Mouse (Mus musculus) gastrocnemius, adult 8-10 months (tissue): ENCODE results near the gene Rap1gds1. TPM values are rescaled to one million over a fixed set of nuclear protein-coding genes. Genes with fewer than 3 reads are reported as not detected.

Source experiments
- DNase-seq, 2 experiments: peaks; one replicate each; pipeline ENCODE4 v3.0.0; 2022; ENCODE audit warnings: low spot score in 2 of 2
- total RNA-seq, 4 experiments: library from RNA; stranded (reverse); gene quantifications; 2 replicates each; pipeline ENCODE4 v1.2.4; 2022

The Rap1gds1 gene
- total RNA-seq, result 10 to 100 TPM; 37.7 to 49.3 (median 41.0) TPM

- peak; percentile 29 to 44 for DNase-seq
Observed at GRCm38 (mm10) chr3:139074484-139075211, at the start of gene Rap1gds1. Gene Rap1gds1, minus strand, starts transcription at chr3:139075201.

- no peak for DNase-seq
Observed at GRCm38 (mm10) chr3:139118446-139118845, 43.4 kb upstream of the Rap1gds1 start.

DNA sequence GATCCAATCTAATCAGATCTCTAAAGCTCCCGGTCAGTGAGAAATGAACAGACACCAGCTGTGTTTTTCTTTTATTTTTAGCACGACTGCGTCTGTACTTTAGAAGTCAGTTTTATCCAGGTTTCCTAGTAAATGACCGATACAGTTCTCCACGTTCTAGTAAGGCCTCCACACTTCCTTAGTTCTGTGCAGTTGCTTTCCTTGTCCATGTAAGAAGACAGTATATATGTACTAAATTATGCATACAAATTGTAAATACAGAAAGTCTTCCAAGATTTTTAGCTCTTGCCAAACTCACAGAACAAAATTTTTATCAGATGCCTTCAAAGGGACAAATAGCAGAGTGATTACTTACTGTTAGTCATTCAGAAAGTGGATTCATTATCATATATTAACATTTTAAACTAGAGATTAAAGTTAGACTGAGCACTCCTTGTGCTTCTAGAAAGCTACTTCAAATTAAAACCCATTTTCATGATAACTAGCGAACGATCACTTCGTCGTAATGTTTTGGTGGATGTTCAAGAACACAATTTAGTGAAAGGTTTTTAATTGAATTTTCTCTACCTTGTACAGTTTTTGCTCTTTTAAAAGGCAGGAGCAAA is 41.8 kb upstream of the Rap1gds1 start:
- DNase-seq, result no peak

DNA sequence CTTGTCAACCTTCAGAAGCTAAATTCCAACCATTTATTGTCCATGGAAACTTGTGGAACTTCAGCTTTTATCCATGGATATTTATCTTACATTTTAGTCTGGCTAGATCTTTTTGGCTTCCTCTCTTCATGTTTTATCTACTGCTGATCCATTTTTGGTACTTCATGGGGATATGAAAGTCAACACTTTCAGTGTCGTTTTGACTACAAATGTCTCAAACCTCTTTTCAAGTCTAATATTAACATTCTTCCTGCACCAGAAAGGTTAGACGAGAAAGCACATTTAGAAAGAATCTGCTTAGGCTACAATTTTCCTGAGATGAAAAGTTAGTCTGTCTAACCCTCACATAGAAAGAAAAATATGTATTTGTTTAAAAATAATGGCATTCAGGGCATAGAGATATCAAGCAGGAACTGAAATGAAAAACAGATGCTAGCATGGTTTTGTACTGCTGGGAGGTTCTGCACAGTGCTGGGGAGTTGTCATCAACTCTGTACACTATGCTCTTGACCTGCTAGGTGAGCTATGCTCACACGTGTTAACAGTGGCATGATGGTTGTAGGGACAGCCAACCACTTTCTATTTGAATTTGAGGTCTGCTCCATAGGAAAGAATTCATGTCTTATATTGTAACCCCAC is 37.5 kb upstream of the Rap1gds1 start:
- no peak for DNase-seq

DNA sequence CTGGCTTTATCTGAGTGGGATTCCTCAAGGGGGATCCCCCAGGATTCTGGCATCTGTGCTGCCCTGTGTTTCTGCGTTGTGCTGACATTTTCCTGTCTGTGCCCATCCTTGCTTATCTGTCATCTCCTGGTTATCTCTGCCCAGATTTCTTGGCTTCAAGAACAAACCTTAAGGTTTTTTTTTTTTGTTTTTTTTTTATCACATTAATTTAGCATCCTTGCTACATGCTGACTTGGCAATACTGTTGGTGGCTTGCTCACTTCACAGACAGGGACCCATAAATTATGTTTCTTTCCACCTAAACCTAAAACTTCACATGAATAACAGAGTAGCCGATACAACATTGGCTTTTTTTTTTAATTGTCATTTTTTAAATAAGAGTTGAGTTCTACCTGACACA is 36.9 kb upstream of the Rap1gds1 start:
- no peak for DNase-seq

DNA sequence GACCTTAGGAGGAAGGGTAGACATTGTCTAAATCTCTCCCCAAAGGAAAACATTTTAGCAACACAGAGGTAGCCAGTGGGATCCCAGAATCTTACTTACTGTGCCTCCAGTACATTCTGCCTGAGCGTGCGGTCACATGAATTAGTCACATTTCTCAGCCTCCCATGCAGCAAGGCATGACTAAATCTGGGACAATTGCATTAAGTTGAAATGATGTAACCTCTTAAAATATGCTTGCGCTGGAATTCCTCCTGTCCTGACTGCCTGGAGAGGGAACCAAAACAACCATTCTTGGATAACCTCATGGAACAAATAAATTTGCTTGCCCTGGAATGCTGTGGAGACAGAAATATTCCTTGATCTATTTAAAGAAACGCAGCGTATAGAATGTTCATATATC is 33.2 kb upstream of the Rap1gds1 start:
- DNase-seq, result no peak

GRCm38 (mm10) chr3:139103914-139104313 is 28.9 kb upstream of the Rap1gds1 start:
- DNase-seq, result no peak

DNA sequence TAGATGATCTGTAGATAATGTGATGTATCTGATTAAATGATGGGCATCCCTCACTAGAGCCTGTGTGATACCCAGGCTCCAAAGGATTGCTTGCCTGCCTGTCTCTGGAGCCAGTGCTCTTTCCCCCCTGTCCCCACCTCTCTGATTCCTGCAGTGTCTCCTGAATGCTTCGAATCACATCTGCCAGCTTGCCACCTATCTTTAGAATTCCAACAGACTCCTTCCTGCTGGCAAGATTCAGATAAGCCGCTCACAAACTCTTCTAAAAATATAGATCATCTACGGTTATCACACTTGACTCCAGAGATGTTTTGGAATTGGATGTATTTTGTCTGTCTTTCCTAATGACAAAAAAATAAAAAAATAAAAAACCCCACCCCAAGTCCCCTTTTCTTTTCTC is 28.3 kb upstream of the Rap1gds1 start:
- DNase-seq, result no peak

- no peak for DNase-seq
Observed at GRCm38 (mm10) chr3:139101941-139102340, 26.9 kb upstream of the Rap1gds1 start.

- no peak for DNase-seq
Observed at GRCm38 (mm10) chr3:139099284-139099683, 24.3 kb upstream of the Rap1gds1 start.

- no peak for DNase-seq
Observed at GRCm38 (mm10) chr3:139095894-139096293, 20.9 kb upstream of the Rap1gds1 start.

DNA sequence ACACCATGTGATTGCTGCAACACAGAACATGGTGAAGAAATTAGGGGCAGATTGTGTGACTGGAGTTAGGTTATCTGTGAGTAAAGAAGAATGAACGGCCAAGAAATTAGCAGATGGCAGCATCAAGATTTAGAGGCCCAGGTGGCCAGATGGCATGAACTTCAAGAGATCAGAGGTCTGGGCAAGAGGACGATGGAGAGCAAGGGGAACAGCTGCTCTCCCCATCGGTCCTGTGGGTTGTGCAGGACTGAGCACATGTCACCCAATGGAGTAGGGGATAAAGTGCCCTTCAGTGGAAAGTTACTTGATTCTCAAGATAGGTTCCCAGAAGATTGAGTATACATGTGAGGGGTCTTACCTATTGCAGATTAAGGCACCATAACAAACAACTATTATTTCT is 13.5 kb upstream of the Rap1gds1 start:
- DNase-seq, result no peak

DNA sequence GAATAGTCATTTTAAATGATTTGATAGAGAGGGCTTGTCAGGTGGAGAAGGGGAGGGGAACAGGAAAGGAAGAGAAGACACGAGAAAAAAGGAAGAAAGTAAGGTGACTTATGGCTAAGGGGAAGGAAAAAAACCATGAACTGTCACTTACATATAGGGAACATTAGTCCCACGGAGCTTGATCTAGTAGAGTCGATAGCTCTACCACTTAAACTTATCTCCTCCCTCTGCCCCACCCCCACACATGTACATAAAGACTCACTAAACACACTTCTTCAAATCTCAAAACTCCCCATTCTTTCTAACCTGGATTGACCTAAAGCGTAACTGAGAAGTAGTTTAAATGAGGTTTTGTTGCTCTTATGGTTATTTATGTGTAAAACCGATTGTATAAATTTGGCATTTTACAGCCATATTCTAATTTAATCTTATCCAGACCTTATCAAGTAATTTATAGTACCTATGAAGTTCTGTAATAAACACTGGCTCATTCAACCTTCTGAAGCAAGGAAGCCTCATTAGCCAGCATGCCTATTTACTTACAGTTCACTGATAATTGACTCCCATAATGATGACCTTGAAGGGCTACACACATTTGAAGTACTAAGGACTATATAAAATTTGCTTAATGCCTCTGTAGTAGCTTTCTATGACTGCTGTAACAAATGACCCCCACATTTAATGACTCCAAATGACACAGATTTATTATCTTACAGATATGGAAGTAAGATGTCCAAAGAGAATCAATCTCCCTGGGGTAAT is 9.0 kb upstream of the Rap1gds1 start:
- DNase-seq, result no peak

DNA sequence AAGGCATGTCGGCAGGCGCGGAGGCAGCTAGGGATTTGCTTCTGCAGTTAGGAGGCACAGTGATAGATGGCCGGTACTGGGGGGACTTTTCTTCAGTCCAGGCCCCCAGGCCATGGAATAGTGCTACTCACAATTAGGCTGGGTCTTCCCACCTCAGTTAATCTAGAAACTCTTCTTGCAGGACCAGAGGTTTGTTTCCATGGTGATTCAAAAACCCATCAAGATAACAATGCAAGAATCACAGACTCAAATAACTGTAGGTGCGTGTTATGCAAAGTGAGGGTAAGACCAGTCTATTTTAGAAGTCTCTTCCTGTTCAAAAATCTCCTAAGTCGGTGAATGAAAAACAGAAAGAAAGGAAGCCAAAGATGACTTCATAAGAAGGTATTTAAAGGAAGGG is 4.8 kb upstream of the Rap1gds1 start:
- DNase-seq, result no peak

GRCm38 (mm10) chr3:139078010-139078409 is 3.0 kb upstream of the Rap1gds1 start:
- no peak for DNase-seq

GRCm38 (mm10) chr3:139076059-139076455 is 1.1 kb upstream of the Rap1gds1 start:
- DNase-seq, result no peak

GRCm38 (mm10) chr3:139075333-139076058 is 495 bp upstream of the Rap1gds1 start:
- peak; percentile 87 to 88 for DNase-seq

GRCm38 (mm10) chr3:139073801-139074483 is 1.1 kb downstream of the Rap1gds1 start:
- no peak for DNase-seq

GRCm38 (mm10) chr3:139069539-139069938 is 5.5 kb downstream of the Rap1gds1 start:
- DNase-seq, result peak; percentile 18 to 47

- DNase-seq, result no peak
Observed at GRCm38 (mm10) chr3:139064076-139064475, 10.9 kb downstream of the Rap1gds1 start.

GRCm38 (mm10) chr3:139062088-139062487 is 12.9 kb downstream of the Rap1gds1 start:
- no peak for DNase-seq
